Mouse (Mus musculus) right cerebral cortex, adult 2 months (tissue): ENCODE measurements at regions not wholly inside any gene's neighbourhood (a gene's known extent, or its start where the extent isn't known, plus 50 kb on each side); places are given as distances from the start of the nearest gene placed in this dataset.
A peak's percentile ranks its signal among the peaks of the same experiment; 100 is the strongest.

Experiments used
- DNase-seq, 2 experiments: peaks; one replicate each; pipeline ENCODE4 v3.0.0; 2021 to 2022; ENCODE audit warnings: low spot score in 2 of 2

GRCm38 (mm10) chr17:79282771-79283170, 72.1 kb downstream of the Cdc42ep3 start:
- no peak for DNase-seq

DNA sequence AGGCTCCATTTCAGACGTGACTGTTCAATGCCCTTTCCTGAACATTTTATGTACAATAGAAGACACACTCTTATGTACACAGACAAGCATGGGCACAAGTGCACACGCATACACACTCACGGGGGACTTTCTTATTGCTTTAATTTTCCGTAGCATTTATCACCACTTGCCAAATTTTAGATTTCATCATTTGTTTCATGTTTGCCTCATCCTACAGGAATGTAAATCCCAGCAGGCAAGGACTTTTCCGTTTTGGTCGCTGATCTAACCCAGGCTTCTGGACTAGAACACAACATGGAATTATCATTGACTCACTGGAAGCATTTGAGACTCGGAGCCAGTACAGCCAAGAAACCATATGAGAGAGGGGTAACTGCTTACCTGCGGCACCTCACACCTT, 81.3 kb downstream of the Cdc42ep3 start:
- DNase-seq = no peak

DNA sequence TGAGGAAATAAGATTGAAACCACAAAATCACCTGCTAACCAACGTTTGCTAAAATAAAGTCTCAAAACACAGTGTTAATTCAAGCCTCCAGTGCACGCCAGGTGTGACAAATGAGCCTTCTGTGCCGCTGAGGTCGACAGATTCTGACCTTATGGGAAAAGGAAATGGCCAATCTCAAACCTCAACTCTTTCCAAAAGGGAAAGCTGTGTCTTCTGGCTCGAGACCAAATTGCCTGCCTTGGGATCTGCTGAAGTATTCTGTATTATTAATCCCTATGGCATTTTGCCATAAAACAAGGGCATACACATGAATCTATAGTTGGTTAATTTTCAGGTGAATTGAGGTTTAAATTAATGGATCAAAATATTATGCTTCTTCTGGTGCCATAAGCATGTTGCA, 95.2 kb downstream of the Cdc42ep3 start:
- DNase-seq = no peak

- DNase-seq = no peak
Measured at GRCm38 (mm10) chr17:79246962-79247902, 107.7 kb downstream of the Cdc42ep3 start.

DNA sequence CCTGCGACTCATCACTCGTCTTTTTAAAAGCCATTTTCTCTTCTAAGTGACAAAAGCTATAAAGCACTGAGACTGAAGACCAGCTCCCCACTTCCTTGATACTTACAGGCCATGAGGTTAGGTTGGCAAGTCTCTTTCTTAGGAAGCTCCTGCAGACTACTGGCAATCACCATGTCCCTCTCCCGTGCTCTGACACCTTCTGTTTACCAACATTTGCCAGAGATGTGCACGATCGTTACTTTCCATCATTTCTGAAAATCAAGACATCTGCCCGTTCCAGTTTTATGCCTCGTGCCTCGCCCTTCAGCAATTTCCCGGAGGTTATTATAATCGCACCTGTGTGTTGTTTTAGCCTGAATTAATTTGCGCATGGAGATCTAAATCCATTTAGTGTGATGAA, 110.8 kb downstream of the Cdc42ep3 start:
- DNase-seq = no peak

GRCm38 (mm10) chr17:79243426-79243825, 111.5 kb downstream of the Cdc42ep3 start:
- DNase-seq = no peak

DNA sequence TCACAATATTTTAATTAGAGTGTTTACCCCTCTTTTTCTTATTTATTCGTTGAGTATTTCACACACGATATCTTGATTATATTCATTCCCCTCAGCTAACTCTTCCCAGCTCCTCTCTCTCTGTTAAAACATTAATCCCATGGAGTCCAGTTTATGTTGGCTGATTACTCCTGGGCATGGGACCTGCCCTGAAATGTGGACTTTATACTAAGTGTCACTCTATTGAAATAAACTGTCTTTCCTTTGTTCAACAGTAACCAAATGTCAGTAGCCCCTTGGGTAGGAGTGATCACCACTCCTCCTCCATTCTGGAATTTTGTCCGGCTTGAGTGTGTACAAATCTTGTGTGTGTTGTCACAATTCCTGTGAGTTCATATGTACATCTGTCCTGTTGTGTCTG, 113.4 kb downstream of the Cdc42ep3 start:
- DNase-seq = no peak

DNA sequence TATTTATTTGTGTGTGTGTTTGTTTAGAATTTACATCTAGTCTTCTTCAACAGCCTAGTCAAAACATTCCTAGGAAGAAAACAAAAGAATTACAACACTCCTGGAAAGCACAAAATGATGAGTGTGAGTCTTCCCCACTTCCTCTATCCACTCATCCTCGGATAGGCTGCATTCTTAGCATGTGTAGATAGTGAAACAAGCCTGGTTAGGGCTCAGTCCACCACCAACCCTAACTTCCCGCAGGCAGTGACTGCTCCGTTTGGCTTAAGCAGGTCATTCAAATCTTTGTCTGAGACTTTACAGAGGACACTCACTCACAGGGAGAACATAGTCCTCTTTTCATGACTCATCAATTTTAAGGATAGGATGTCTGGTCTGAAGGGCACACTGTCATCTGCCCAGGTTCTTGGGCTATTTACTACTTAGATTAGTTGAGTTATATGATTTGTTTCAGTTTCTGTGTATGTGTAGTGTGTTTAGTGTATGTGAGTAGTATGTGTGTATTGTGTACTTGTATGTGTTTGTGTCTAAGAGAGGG, 118.6 kb downstream of the Cdc42ep3 start:
- no peak for DNase-seq

DNA sequence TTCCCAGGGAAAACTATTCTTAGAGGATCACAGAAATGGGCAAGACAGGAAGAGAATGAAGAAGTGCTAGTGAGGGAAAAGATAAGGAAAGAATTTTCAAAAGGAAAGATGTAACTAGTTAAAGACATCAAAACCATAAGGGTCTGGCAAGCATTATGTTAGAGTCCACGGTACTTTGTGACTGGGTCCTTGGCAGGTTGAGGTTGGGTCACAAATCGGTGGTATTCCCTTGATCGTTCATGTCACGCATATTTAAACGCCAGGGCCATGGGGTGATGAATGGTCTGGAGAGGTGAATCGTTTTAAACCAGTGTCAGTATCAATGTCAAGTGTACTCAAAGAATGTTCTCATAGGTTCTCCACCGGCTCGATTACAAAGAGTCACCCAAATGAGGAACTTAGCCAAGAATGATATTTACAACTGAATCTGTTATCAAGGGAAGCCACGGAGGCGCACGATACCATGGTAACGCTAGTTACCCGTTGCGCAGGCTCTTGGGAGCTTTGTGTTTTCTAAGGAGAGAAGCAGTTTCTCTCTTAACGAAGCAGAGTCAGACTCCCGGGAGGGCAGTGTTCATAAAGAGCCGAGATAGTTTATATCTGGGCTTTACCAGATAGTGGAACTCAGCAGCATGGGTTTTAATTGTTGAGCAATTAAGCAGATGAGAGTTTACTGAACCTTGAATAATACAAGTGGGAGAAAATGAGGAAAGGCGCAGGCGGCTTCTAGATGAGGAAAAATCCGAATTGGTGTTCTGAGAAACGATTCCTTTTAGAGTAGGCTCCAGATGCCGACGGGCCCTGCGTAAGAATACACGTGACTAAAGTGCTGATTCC, 124.0 kb downstream of the Cdc42ep3 start:
- DNase-seq = peak; percentile 65 to 70

DNA sequence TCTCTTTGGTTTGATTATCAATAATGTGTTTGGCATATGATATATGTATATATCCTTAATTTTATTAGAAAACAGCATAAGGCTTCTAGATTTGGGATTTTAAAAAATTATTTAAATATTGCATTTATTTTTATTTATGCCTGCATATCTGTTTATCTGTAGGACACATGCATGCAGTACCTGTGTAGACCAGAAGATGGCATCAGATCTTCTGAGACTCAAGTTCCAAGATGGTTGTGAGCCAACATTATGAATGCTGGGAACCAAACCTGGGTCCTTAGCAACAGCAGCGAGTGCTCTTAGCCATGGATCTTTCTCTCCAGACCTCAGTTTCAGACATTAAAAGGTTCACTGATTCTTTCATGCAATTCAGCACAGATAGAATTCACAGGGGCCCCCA, 148.3 kb downstream of the Cdc42ep3 start:
- DNase-seq = no peak

DNA sequence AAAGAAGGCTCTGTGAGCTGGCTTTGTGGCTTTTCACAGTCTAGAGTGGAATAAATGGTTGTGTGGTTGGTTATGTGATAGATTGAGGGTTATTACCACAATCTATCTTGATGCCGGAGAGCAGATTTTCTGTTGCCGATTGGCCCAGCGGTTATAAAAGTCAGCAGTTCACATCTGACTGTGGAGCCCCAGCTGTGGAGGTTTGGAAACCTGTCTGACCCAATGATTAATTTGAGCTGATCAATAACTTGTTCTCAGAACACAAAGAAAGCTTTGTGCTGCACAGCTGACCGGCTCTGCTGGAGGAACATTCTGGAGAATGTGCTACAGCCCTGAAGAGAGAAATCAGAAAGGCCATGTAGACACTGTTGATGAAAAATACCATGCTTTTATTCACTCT, 148.8 kb downstream of the Cdc42ep3 start:
- DNase-seq = no peak

GRCm38 (mm10) chr17:79199814-79200491, 148.2 kb downstream of the Qpct start:
- no peak for DNase-seq

GRCm38 (mm10) chr17:79191871-79192373, 140.2 kb downstream of the Qpct start:
- no peak for DNase-seq

- no peak for DNase-seq
Measured at GRCm38 (mm10) chr17:79188282-79188681, 136.6 kb downstream of the Qpct start.

GRCm38 (mm10) chr17:79180277-79181130, 128.8 kb downstream of the Qpct start:
- no peak for DNase-seq

DNA sequence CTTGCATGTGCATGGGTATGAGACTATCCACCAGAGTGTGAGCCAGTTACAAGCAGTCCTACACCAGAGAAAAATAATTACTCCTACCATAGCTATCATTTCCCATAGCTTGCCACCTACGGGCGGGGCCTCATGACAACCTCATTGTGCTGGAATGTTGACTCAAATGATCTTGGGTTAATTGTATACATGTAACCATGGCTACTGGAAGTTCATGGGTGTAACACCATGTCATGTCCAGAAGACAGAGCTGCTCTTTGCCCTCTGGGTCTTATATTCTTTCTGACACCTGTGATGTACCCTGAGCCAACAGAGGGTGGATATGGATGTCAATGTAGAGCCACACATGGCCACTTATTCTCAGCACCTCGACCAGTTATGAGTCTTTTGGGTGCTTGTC, 125.6 kb downstream of the Qpct start:
- no peak for DNase-seq

GRCm38 (mm10) chr17:79176356-79176755, 124.7 kb downstream of the Qpct start:
- no peak for DNase-seq

- DNase-seq = no peak
Measured at GRCm38 (mm10) chr17:79175381-79175780, 123.7 kb downstream of the Qpct start.

- DNase-seq = no peak
Measured at GRCm38 (mm10) chr17:79172328-79172727, 120.6 kb downstream of the Qpct start.

- DNase-seq = no peak
Measured at GRCm38 (mm10) chr17:79170690-79171089, 119.0 kb downstream of the Qpct start.

GRCm38 (mm10) chr17:79167198-79167597, 115.5 kb downstream of the Qpct start:
- DNase-seq = no peak
